In the genomic region with DNA sequence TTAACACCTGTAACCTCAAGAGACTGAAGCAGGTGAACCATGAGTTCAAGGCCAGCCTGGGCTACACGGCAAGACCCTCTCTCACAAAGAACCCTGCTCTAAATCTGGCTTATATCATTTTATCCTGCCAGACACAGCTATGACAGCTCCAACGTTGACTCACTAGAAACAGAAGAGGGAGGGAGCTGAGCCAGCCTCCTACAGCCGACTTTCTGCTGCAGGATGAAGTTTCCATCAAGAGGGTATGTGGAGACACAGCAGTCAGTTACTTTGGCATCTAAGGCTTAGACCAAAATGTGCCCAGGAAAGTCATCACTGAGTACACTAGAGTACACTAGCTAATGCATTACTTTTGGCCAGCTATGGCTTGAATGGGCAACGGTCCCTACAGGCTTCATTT, we compare ENCODE assay signal across 25 mouse cellular contexts.
"Had no signal": no experiment of that assay in that cellular context is flagged by ENCODE, and none has a peak within 500 bp of the region (broad histone marks: within the 10 kb centered on the region; RNA-seq: fewer than 3 reads in every experiment).

No protein-coding gene starts in this region.

- H3K4me1 ChIP-seq: heart, embryonic 10.5 days; hindbrain, embryonic 13.5 days; hindbrain, embryonic 15.5 days; kidney, embryonic 15.5 days; limb, embryonic 13.5 days; limb, embryonic 15.5 days; liver, embryonic 12.5 days had no signal

- ATAC-seq: hindbrain, postnatal 0 days; intestine, embryonic 16.5 days; liver, embryonic 12.5 days had no signal

- H3K4me3 ChIP-seq: gastrocnemius, adult 2 months; heart, embryonic 10.5 days; heart, embryonic 12.5 days; hindbrain, embryonic 13.5 days; hindbrain, embryonic 15.5 days; kidney, embryonic 15.5 days; limb, embryonic 13.5 days; limb, embryonic 15.5 days; liver, embryonic 12.5 days had no signal

- H3K27ac ChIP-seq: gastrocnemius, adult 2 months; heart, embryonic 10.5 days; hindbrain, embryonic 13.5 days; hindbrain, embryonic 15.5 days; hindbrain, postnatal 0 days; kidney, embryonic 15.5 days; kidney, postnatal 0 days; limb, embryonic 13.5 days; limb, embryonic 15.5 days; liver, embryonic 12.5 days; liver, embryonic 14.5 days had no signal

- DNase-seq: gastrocnemius, adult 2 months; gastrocnemius, postnatal 10 days; gastrocnemius, postnatal 25 days; heart, adult 18-20 months; heart, postnatal 10 days; kidney, adult 11 months; kidney, adult 2 months; kidney, adult 9 months; kidney, postnatal 14 days; kidney, postnatal 36 days; layer of hippocampus, adult 9-11 months; layer of hippocampus, postnatal 36 days; left cerebral cortex, postnatal 4 days had no signal
